Mouse (Mus musculus) lung, adult 2 months (tissue): ENCODE measurements around the gene Acap2.

Experiments used
- CTCF ChIP-seq: fragments of 200-500 bp; IDR thresholded peaks from 2 replicates; pipeline ENCODE4 v1.5.1; 2011; ENCODE audit warnings: mild to moderate bottlenecking, low read length, control low read depth; ENCODE audit not compliant: insufficient read depth
- POLR2A ChIP-seq: fragments of 200-500 bp; IDR thresholded peaks from 2 replicates; pipeline ENCODE4 v1.6.1; 2011; ENCODE audit warnings: low read depth, mild to moderate bottlenecking, control low read depth, low read length, borderline replicate concordance; ENCODE audit errors: extremely low read depth

DNA sequence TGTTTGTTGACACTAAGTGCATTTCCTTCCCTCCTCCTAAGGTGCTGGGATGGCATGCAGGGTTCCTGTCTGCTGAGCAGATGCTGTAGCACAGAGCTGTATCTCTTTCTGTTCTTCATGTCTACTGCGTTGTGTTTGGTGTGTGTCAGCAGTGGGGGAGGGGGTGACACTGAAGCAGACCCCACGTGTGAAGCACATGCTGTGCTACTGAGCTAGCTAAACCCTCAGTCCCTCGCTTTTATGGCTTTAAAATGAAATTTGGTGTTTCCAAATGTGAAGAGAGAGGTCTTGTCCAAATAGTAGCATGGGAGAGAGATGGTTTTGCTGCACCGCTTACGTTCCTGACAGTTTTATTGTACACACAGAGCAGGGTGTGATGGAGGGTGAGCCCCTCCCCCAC lies 30.5 kb upstream of the Acap2 start:
- TF ChIP-seq CTCF (no peak), POLR2A (no peak)
